8 mouse cellular contexts compared by ENCODE assay signal in the genomic region with DNA sequence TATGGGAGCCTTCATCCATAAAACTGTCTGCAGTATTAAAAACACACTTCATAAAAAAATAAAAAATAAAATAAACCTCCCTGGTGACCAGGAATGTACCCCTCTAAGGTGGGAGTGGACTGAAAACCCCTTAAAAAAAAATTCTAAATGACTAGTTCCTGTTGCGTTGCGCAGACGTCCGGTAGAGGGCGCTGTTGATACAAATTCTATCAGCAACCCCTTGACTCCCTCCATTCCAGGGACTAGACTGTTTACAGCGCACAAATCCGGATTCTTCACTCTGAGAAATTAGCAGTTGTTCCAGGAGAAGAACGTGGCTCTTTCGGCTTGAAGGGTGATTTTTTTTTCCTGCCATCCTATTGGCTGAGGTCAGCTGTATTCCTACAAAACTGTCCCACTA. TPM values are rescaled to one million over a fixed set of nuclear protein-coding genes. Genes with fewer than 3 reads are reported as not detected.
DNase-seq lines count a peak whose midpoint lies in the region; ATAC-seq lines count a peak whose summit lies in the region.

No protein-coding gene starts in this region.

- peak; percentile 40 for DNase-seq in right cerebral cortex, adult 18-20 months
- no peak for DNase-seq in right cerebral cortex, postnatal 25 days
- DNase-seq in adrenal gland, adult 18-20 months (ENCODE audit: low spot score in 2 of 2) = peak; percentile 51 to 61
- peak; percentile 79 to 87 for DNase-seq in kidney, adult 8-10 months
- peak; percentile 65 for DNase-seq in left cerebral cortex, postnatal 4 days
- DNase-seq in right cerebral cortex, adult 2 months (ENCODE audit: low spot score in 2 of 2) = peak; percentile 40 to 61

- intact Hi-C loops in left cerebral cortex, postnatal 4 days (cut with DNase I) = no loop called here

- ATAC-seq in common myeloid progenitor, adult 5-6 weeks (replicated peaks; ENCODE audit: low read depth, poor library complexity, severe bottlenecking) = peak; percentile 62; the same call in 1 of the 2 replicates
- ATAC-seq in activated CD4-positive, CD25-positive, alpha-beta regulatory T cell, adult 4 months = no peak

RNA-seq across cellular contexts. Expression of a gene that starts 34.2 kb away (rescaled TPM):
- total RNA-seq in adrenal gland, adult 18-20 months (2021) = under 1 TPM in 1 of 2 experiments, not detected in 1; 0.17 TPM
- total RNA-seq in common myeloid progenitor, adult 5-6 weeks (2017) = not detected in 2 replicates
- not detected for total RNA-seq in left cerebral cortex, postnatal 4 days (2021)
- not detected for polyA plus RNA-seq in activated CD4-positive, CD25-positive, alpha-beta regulatory T cell, adult 4 months (2017; shearing (Covaris generic))
